ENCODE assay signal across 9 mouse cellular contexts in the genomic region with DNA sequence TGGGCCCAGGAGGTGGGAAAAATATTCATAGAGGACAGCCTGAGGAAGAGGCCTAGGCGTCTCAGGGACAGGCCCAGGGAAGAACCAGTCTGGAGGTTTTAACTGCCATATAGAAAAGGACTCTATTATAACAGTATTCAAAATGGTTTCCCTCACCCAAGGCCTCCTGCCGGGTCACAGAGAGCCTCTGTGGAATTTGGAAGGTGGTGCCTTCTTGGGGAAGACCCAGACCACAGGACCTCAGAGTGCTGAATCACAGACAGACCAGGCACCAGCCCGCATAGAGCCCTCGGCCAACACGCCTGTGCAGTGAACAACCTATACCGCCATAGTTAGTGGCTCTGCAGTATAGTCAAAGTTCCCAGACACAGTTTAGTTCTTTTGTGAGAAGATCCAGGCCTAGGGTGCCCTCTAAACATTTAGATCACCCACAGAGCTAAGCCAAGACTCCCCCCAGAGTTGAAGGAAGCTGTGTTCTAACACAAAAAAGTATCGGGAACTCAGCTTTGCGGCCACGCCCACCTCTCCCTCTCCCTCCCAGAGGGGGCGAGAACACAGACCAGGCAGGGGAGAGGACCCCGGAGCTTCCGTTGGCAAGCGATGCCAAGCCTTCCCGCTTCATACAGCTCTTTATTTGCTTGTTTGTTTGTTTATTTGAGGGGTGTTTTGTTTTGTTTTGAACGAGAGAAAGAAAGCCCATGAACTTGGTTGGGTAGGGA.
DNase-seq lines count a peak whose midpoint lies in the region; ATAC-seq and TF ChIP-seq lines count a peak whose summit lies in the region.
"Had no signal": no experiment of that assay in that cellular context is flagged by ENCODE, and none has a peak within 500 bp of the region (broad histone marks: within the 10 kb centered on the region; RNA-seq: fewer than 3 reads in every experiment).

No protein-coding gene starts in this region.

- no peaks in the 10 kb centered on the region for H3K36me3 ChIP-seq in testis, adult 2 months (ENCODE audit: control insufficient read depth, insufficient read depth, low read length)
- no peaks in the 10 kb centered on the region for H3K36me3 ChIP-seq in forebrain, embryonic 14.5 days (ENCODE audit: control insufficient read depth, insufficient read depth, low read length)
- H3K36me3 ChIP-seq in liver, embryonic 12.5 days: no peaks in the 10 kb centered on the region

- H3K27me3 ChIP-seq in testis, adult 2 months (ENCODE audit: control insufficient read depth, insufficient read depth, low read length): peaks cover 2% of the 10 kb centered on the region
- H3K27me3 ChIP-seq in forebrain, embryonic 14.5 days (replicated peaks; ENCODE audit: control insufficient read depth, insufficient read depth, low read length): no peaks in the 10 kb centered on the region
- H3K27me3 ChIP-seq in liver, embryonic 12.5 days (replicated peaks): no peaks in the 10 kb centered on the region
- no peaks in the 10 kb centered on the region; the same call in 1 of the 2 replicates for H3K27me3 ChIP-seq in cerebellum, adult 2 months (ENCODE audit: control insufficient read depth, insufficient read depth, low read length)

- H3K9me3 ChIP-seq in forebrain, embryonic 14.5 days (replicated peaks; ENCODE audit: control insufficient read depth, low read length): no peaks in the 10 kb centered on the region
- no peaks in the 10 kb centered on the region for H3K9me3 ChIP-seq in liver, embryonic 12.5 days (replicated peaks)

- H3K4me2 ChIP-seq in forebrain, embryonic 14.5 days (ENCODE audit: low read length): peak overlapping the region; percentile 53
- peak overlapping the region; percentile 57 for H3K4me2 ChIP-seq in liver, embryonic 12.5 days

- H3K27ac ChIP-seq in testis, adult 2 months (ENCODE audit: control insufficient read depth, insufficient read depth, low read depth, low read length): no peak overlapping the region
- peak overlapping the region; percentile 39 for H3K27ac ChIP-seq in forebrain, embryonic 14.5 days (ENCODE audit: low read depth, low read length)
- H3K27ac ChIP-seq in liver, embryonic 12.5 days: no peak overlapping the region
- H3K27ac ChIP-seq in cerebellum, adult 2 months (ENCODE audit: insufficient read depth, low read length): no peak overlapping the region
- H3K27ac ChIP-seq: macrophage had no signal

- no peak for TF ChIP-seq POLR2A in testis, adult 2 months (IDR thresholded peaks at IDR 0.05; ENCODE audit: control insufficient read depth, low read depth, low read length)
- no peak for TF ChIP-seq POLR2A in cerebellum, adult 2 months (IDR thresholded peaks at IDR 0.05; ENCODE audit: borderline replicate concordance, insufficient read depth, low read length)

- H3K4me3 ChIP-seq in testis, adult 2 months (ENCODE audit: control insufficient read depth, low read depth, low read length): peak overlapping the region; percentile 7
- H3K4me3 ChIP-seq in forebrain, embryonic 14.5 days (ENCODE audit: low read depth, low read length): no peak overlapping the region
- peak overlapping the region; percentile 25 for H3K4me3 ChIP-seq in liver, embryonic 12.5 days
- no peak overlapping the region for H3K4me3 ChIP-seq in cerebellum, adult 2 months (replicated peaks; ENCODE audit: insufficient read depth, low read depth, low read length)

- peak; percentile 70 for ATAC-seq in forebrain, embryonic 14.5 days
- ATAC-seq in liver, embryonic 12.5 days: no peak

- no peak overlapping the region for H3K9ac ChIP-seq in forebrain, embryonic 14.5 days (ENCODE audit: low read length)
- H3K9ac ChIP-seq in liver, embryonic 12.5 days: no peak overlapping the region

- peaks cover 18% of the 10 kb centered on the region for H3K4me1 ChIP-seq in testis, adult 2 months (ENCODE audit: control insufficient read depth, insufficient read depth, low read length)
- peaks cover 15% of the 10 kb centered on the region for H3K4me1 ChIP-seq in forebrain, embryonic 14.5 days (ENCODE audit: control insufficient read depth, insufficient read depth, low read length)
- peaks cover 23% of the 10 kb centered on the region for H3K4me1 ChIP-seq in liver, embryonic 12.5 days
- H3K4me1 ChIP-seq in cerebellum, adult 2 months (ENCODE audit: control insufficient read depth, insufficient read depth, low read length): no peaks in the 10 kb centered on the region

- DNase-seq in testis, postnatal 10 days (ENCODE audit: low spot score): no peak
- peak; percentile 83 for DNase-seq in forebrain, embryonic 14.5 days (ENCODE audit: low spot score)
- DNase-seq in thymus, postnatal 4 days: peak; percentile 42
- no peak for DNase-seq in cerebellum, adult 2 months
- DNase-seq in yolk sac, embryonic 10.5 days (ENCODE audit: low spot score): no peak
- DNase-seq in heart, postnatal 36 days: no peak

- intact Hi-C loops in heart, postnatal 36 days (cut with DNase I): no loop called here

- no peak for TF ChIP-seq CTCF in testis, adult 2 months (IDR thresholded peaks at IDR 0.05; ENCODE audit: control insufficient read depth, insufficient read depth, insufficient replicate concordance, low read depth, low read length)
- no peak for TF ChIP-seq CTCF in cerebellum, adult 2 months (IDR thresholded peaks at IDR 0.05; ENCODE audit: borderline replicate concordance, insufficient read depth, low read depth, low read length)

- WGBS in forebrain, embryonic 14.5 days: 13% methylated on average over 15 of the region's 15 CpGs
- 22% methylated on average over 15 of the region's 15 CpGs for WGBS in liver, embryonic 12.5 days (ENCODE audit: insufficient replicate concordance)
- 48% methylated on average over 15 of the region's 15 CpGs for WGBS in cerebellum, adult 2 months

Comparison
In these comparisons a context has a peak if more than half of its experiments do, and no peak if none do; other contexts are left out.
1. H3K4me3 ChIP-seq: peak in testis, adult 2 months (single experiment) and liver, embryonic 12.5 days (single experiment); none in forebrain, embryonic 14.5 days (single experiment) and cerebellum, adult 2 months (single experiment).
2. DNase-seq: peak in forebrain, embryonic 14.5 days (single experiment) and thymus, postnatal 4 days (single experiment); none in testis, postnatal 10 days (single experiment), cerebellum, adult 2 months (0 of 2), yolk sac, embryonic 10.5 days (single experiment) and heart, postnatal 36 days (0 of 2).